Mouse (Mus musculus) thymus, adult 2 months (tissue): ENCODE results near the gene Tldc1.

Source experiments
- CTCF ChIP-seq: fragments of 200-500 bp; IDR thresholded peaks from 2 replicates; pipeline ENCODE4 v1.5.1; 2012; ENCODE audit warnings: mild to moderate bottlenecking, control low read depth, low read length, moderate library complexity, borderline replicate concordance; ENCODE audit not compliant: control insufficient read depth, poor library complexity, insufficient read depth; ENCODE audit errors: extremely low read depth
- POLR2A ChIP-seq: fragments of 200-500 bp; IDR thresholded peaks from 2 replicates; pipeline ENCODE4 v1.6.1; 2012; ENCODE audit warnings: mild to moderate bottlenecking, low read length, control low read depth, moderate library complexity; ENCODE audit not compliant: control insufficient read depth, poor library complexity, insufficient read depth; ENCODE audit errors: extremely low read depth

- peak; percentile 42; the same call in 1 of the 2 replicates for TF ChIP-seq POLR2A
- TF ChIP-seq CTCF, result no peak
Observed at GRCm38 (mm10) chr8:119798170-119798964, 20.2 kb upstream of the Tldc1 start.
